Mouse (Mus musculus) hindbrain, embryonic 16.5 days (tissue): ENCODE measurements around the gene Vmn2r56. TPM values are rescaled to one million over a fixed set of nuclear protein-coding genes. Genes with fewer than 3 reads are reported as not detected.
A peak's percentile ranks its signal among the peaks of the same experiment; 100 is the strongest.
"Not testable (repeated sequence)": the region's sequence is repeated elsewhere in the genome, so short reads cannot be mapped to it uniquely, and the experiment has no call there.

Experiments
- ATAC-seq: fragments of 200-750 bp; cut with Nextera tagmentation; 2 replicates; pipeline ENCODE4 v1.8.0; 2017; ENCODE audit warnings: moderate TSS enrichment, moderate library complexity
- H3K27ac ChIP-seq: fragments of 300-500 bp; sonication (generic); 2 replicates; pipeline ENCODE4 v1.5.1; 2014; ENCODE audit warnings: low read depth, mild to moderate bottlenecking, control low read depth, low read length, moderate library complexity
- H3K27me3 ChIP-seq: fragments of 300-500 bp; sonication (generic); replicated peaks from 2 replicates; pipeline ENCODE4 v1.6.1; 2014; ENCODE audit warnings: low read length; ENCODE audit not compliant: control insufficient read depth, insufficient read depth
- H3K36me3 ChIP-seq: fragments of 300-500 bp; sonication (generic); 2 replicates; pipeline ENCODE4 v1.6.1; 2014; ENCODE audit warnings: mild to moderate bottlenecking, low read length, moderate library complexity, mixed read lengths; ENCODE audit not compliant: control insufficient read depth, insufficient read depth
- H3K4me1 ChIP-seq: fragments of 300-500 bp; sonication (generic); 2 replicates; pipeline ENCODE4 v1.6.1; 2014; ENCODE audit warnings: low read depth, low read length; ENCODE audit not compliant: control insufficient read depth, insufficient read depth
- H3K4me2 ChIP-seq: fragments of 300-500 bp; sonication (generic); 2 replicates; pipeline ENCODE4 v1.6.1; 2014; ENCODE audit warnings: mild to moderate bottlenecking, low read length, control low read depth, moderate library complexity
- H3K4me3 ChIP-seq: fragments of 300-500 bp; sonication (generic); 2 replicates; pipeline ENCODE4 v1.5.1; 2014; ENCODE audit warnings: mild to moderate bottlenecking, low read length, control low read depth, moderate library complexity
- H3K9ac ChIP-seq: fragments of 300-500 bp; sonication (generic); 2 replicates; pipeline ENCODE4 v1.6.1; 2014; ENCODE audit warnings: low read depth, mild to moderate bottlenecking, control low read depth, low read length, moderate library complexity
- H3K9me3 ChIP-seq: fragments of 300-500 bp; sonication (generic); 2 replicates; pipeline ENCODE4 v1.6.1; 2014; ENCODE audit warnings: mild to moderate bottlenecking, low read length, moderate library complexity; ENCODE audit not compliant: control insufficient read depth
- WGBS: fragments of 180-500 bp; shearing (Covaris S2); extraction: QIAGEN DNeasy Blood & Tissue Kit; methylation state at CpG from one replicate; pipeline ENCODE4 v1.1.7; 2014; 5-methylcytosine and 5-hydroxymethylcytosine counted together
- polyA plus RNA-seq: library from polyadenylated mRNA; unstranded; fragments of >200 nt; fragmentation: Nextera tagmentation; extraction: Ambion mirVana; gene quantifications from 2 replicates; pipeline ENCODE4 v1.2.1, GENCODE M21; 2015

Vmn2r56 gene
- 0.03 TPM in 1 of 2 replicates, not detected in the other for polyA plus RNA-seq

DNA sequence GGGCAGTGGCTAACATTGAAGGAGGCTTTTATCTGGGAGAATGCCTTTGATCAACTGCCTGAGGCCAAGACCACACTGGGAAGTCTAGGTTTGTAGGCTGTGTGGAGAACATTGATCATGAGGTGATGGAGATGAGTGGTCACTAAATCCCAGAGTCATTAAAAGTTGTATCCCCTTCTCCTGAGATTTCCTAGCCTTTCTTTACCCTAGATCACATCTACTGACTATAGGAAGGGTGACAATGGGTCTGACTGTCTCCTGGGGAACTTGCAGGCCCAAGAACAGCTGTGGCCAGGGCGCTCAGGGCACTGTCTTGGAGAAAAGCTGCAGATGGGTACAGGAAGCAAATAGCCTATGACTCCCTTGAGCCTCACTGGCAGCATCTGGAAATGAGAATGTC is at the start of gene Vmn2r56:
TSS of gene Vmn2r56 (minus strand) at position 101 of the 400 bp plus-strand sequence.
- H3K4me3 ChIP-seq: no peak within 1 kb of the TSS
- peaks cover 5% of the 10 kb centered on the region for H3K9me3 ChIP-seq
- H3K27ac ChIP-seq: no peak within 1 kb of the TSS
- no peak for ATAC-seq
- no peaks in the 10 kb centered on the region for H3K36me3 ChIP-seq
- no peaks in the 10 kb centered on the region for H3K4me1 ChIP-seq
- H3K4me2 ChIP-seq: no peak within 1 kb of the TSS
- H3K27me3 ChIP-seq: no peaks in the 10 kb centered on the region
- no peak within 1 kb of the TSS for H3K9ac ChIP-seq
- 33% methylated on average over 1 of the region's 1 CpGs for WGBS

DNA sequence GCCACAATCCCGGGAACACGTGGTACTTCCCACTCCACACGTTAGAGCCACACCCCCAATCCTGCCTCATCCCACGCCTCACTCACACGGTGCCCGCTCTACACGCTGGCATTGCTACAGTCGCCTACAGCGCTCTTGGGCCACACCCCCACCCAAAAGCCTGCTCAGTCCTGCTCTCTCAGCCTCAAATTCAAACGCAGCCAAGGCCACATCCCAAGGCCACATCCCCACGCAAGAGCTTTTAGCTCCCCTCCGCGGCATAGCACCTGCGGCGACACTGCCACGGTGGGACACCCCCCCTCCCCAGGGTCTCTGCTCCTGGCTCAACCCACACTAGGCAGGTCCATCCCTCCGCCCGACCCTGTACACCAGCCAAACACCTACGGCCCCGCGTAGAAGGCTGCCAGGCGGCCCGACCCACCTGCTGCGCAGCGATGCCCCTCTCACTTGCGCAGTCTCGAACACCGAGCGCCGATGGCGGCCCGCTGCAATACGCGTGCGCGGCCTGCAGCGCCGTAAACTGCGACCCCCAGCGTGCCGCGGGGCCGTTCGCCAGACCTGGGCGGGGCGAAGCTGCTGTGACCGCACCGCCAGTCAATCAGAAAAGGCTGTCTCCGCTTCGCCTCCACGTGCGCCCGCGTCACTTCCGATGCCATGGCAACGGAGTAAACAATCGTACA is 45.5 kb upstream of the Vmn2r56 start:
- peak overlapping the region; percentile 93 for H3K9ac ChIP-seq
- ATAC-seq: peak; percentile 97
- H3K4me2 ChIP-seq: peak overlapping the region; percentile 92
- peaks cover 9% of the 10 kb centered on the region for H3K4me1 ChIP-seq
- H3K4me3 ChIP-seq: peak overlapping the region; percentile 81
- WGBS: under 1% methylated on average over 57 of the region's 57 CpGs
- H3K27me3 ChIP-seq: no peaks in the 10 kb centered on the region
- peaks cover 3% of the 10 kb centered on the region for H3K36me3 ChIP-seq
- H3K9me3 ChIP-seq: peaks cover 2% of the 10 kb centered on the region
- peak overlapping the region; percentile 76 for H3K27ac ChIP-seq

DNA sequence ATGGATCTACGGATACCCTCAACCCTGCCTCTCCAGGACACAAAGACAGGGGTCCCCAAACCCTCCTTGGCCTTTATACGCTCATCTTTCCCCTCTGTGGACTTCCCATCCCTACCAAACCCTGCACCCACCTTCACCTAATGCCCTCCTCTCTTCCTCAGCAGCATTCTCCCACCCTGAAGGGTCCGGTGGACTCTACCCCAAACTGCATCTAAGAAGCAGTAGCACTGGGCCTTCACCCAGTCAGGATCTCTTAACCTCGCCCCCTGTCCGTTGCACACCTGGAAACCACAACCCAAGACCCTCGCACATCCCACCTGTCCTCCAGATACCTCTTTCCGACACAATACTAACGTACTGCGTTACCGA is 45.0 kb upstream of the Vmn2r56 start:
- ATAC-seq: no peak; the same call in 1 of the 2 replicates
- H3K27me3 ChIP-seq: no peaks in the 10 kb centered on the region
- H3K4me1 ChIP-seq: peaks cover 9% of the 10 kb centered on the region
- H3K9ac ChIP-seq: peak overlapping the region; percentile 93
- H3K27ac ChIP-seq: no peak overlapping the region
- peaks cover 8% of the 10 kb centered on the region for H3K36me3 ChIP-seq
- H3K9me3 ChIP-seq: peaks cover 7% of the 10 kb centered on the region
- 19% methylated on average over 10 of the region's 10 CpGs for WGBS
- peak overlapping the region; percentile 92 for H3K4me2 ChIP-seq
- H3K4me3 ChIP-seq: peak overlapping the region; percentile 81

DNA sequence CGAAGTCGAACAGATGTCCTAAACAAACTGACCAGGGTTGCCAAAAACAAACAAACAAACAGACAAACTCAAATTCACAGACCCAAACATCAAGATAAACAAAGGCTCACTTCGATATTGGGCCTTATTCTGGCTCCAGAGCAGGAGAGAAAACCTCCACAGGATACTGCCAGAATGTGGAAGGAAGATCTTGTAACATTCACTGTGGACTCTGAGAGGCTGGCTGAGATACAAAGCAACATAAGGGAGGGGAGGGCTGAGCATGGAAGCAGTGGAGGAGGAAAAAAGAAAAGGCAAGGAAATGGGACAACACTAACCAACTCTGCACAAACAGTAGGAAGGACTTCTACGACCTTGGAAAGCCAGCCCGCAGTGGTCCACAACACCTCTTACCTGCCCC is 44.3 kb upstream of the Vmn2r56 start:
- no peak overlapping the region for H3K9ac ChIP-seq
- H3K27me3 ChIP-seq: no peaks in the 10 kb centered on the region
- WGBS: 82% methylated on average over 5 of the region's 5 CpGs
- H3K4me1 ChIP-seq: peaks cover 9% of the 10 kb centered on the region
- peaks cover 14% of the 10 kb centered on the region for H3K36me3 ChIP-seq
- H3K9me3 ChIP-seq: peaks cover 14% of the 10 kb centered on the region
- H3K4me3 ChIP-seq: peak overlapping the region; percentile 81
- no peak for ATAC-seq
- no peak overlapping the region for H3K27ac ChIP-seq
- peak overlapping the region; percentile 92 for H3K4me2 ChIP-seq

DNA sequence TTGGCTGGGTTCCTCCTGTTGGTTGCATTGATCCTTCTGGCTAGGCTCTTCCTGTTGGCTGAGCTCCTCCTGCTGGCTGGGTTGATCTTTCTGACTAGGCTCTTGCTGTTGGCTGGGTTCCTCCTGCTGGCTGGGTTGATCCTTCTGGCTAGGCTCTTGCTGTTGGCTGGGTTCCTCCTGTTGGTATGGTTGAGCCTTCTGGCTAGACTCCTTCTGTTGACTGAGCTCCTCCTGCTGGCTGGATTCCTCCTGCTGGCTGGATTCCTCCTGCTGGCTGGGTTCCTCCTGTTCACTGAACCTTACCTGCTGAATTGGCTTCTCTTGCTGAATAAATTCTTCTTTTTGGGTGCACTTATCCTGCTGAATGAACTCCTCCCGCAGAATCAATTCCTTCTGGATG is 39.8 kb upstream of the Vmn2r56 start:
- H3K36me3 ChIP-seq: peaks cover 51% of the 10 kb centered on the region
- WGBS: 96% methylated on average over 1 of the region's 1 CpGs

DNA sequence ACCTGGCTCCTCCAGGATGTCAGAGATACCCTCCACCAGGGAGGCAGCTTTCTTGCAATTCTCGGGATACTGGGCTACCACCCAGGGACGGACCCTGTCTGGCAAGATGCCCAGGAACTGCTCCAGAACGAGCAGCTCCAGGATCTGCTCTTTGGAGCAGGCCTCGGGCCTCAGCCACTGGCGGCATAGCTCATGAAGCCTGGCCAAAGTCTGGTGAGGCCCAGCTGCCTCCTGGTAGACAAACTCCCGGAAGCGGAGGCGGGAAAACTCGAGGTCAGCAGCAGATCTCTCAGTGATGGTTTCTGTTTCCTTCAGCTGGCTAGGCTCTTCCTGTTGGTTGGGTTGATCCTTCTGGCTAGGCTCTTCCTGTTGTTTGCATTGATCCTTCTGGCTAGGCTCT is 39.3 kb upstream of the Vmn2r56 start:
- Histone ChIP-seq H3K4me3 (no peak overlapping the region), H3K9ac (no peak overlapping the region), H3K9me3 (peaks cover 19% of the 10 kb centered on the region), H3K27me3 (no peaks in the 10 kb centered on the region), H3K27ac (no peak overlapping the region), H3K4me2 (no peak overlapping the region), H3K4me1 (peaks cover 1% of the 10 kb centered on the region; the same call in 1 of the 2 replicates), H3K36me3 (peaks cover 56% of the 10 kb centered on the region)
- 90% methylated on average over 9 of the region's 9 CpGs for WGBS
- no peak for ATAC-seq

More for the DNA sequence above, 39.8 kb upstream of the Vmn2r56 start:
- no peak overlapping the region for H3K27ac ChIP-seq
- no peak for ATAC-seq
- no peak overlapping the region for H3K4me2 ChIP-seq
- peaks cover 6% of the 10 kb centered on the region for H3K4me1 ChIP-seq
- H3K27me3 ChIP-seq: no peaks in the 10 kb centered on the region
- no peak overlapping the region for H3K4me3 ChIP-seq
- peaks cover 19% of the 10 kb centered on the region for H3K9me3 ChIP-seq
- no peak overlapping the region for H3K9ac ChIP-seq

DNA sequence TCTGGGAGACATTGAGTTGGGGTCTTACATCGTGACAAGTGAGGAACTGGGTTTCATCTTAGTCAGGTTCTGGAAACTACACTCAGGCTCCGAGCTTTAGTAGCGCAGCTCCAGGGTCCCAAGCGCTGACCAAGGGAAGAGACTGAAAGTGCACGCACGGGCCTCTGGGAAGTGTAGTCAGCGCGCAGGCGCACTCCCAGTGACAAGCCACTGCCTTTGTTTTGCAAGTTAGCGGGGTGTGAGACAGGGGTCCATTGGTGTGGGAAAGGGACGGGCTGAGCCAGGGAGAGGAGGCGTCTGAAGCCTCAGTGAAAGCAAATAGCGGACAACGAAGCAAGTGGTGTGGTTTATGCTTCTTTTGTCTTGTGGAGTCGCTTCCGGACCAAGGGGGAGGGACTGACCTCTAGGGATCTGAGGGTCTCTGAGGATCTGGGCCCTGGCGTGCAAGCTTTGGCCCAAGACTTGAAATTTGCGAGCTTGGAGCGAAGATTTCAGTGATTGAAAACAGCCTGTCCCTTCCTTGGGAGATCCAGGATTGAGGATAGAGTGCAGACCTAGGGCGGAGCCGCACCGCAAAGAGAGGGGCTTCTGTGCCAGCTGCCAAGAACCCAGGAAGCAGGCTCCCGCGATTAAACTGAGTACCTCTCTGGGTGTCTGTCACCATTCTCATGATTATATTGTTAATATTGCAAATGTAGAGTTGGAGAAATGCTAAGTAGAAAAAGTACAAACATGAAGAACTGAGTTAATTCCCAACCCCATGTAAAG is 14.8 kb upstream of the Vmn2r56 start:
- Histone ChIP-seq H3K36me3 (peaks cover 5% of the 10 kb centered on the region; the same call in 1 of the 2 replicates), H3K9ac (peak overlapping the region; percentile 17; the same call in 1 of the 2 replicates), H3K27ac (no peak overlapping the region), H3K27me3 (no peaks in the 10 kb centered on the region), H3K9me3 (peaks cover 10% of the 10 kb centered on the region; the same call in 1 of the 2 replicates), H3K4me1 (no peaks in the 10 kb centered on the region), H3K4me2 (peak overlapping the region; percentile 38), H3K4me3 (peak overlapping the region; percentile 11)
- peak; percentile 91 for ATAC-seq
- 67% methylated on average over 24 of the region's 24 CpGs for WGBS

DNA sequence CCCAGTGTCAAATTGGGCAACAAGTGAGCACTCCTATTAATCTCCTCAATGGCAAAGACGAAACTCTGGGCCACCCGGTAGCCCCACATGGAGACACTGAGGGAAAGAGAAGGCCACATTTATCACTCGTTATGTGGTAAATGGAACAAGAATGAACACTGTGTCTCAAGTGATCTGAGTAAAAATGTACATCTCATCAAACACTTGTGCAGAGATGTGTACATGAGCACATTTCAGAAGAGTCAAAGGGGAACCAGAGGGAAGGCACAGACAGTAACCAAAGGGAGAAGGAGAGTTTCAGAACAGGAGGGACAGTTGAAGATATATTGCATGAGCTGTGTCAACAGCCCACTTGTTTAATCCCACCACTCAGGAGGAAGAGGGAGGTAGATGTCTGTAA is 49.9 kb downstream of the Vmn2r56 start, which contains the start of gene Vmn2r55:
TSS of gene Vmn2r55 (minus strand) at position 101 of the 400 bp plus-strand sequence.
- H3K36me3 ChIP-seq, H3K9me3 ChIP-seq, H3K4me3 ChIP-seq, H3K4me1 ChIP-seq, H3K27ac ChIP-seq, H3K4me2 ChIP-seq, H3K27me3 ChIP-seq, ATAC-seq, H3K9ac ChIP-seq: not testable (repeated sequence)
- WGBS: 83% methylated on average over 3 of the region's 3 CpGs

DNA sequence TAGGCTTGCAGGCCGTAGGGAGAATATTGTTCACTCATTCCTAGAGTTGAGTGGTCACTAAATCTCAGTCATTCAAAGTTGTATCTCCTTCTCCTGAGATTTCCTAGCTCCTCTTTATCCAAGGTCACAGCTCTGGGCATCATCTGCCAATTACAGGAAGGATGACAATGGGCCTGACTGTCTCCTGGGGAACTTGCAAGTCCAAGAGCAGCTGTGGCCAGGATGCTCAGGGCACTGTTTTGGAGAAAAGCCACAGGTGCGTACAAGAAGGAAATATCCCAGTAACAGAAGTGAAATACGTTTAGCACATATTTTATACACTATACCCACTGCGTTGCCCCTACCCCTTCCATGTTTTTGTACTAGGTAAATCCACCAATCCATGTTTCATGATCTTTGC is 94.6 kb downstream of the Vmn2r56 start, which contains the start of gene Vmn2r54:
TSS of gene Vmn2r54 (minus strand) at position 101 of the 400 bp plus-strand sequence.
- not testable (repeated sequence) for ATAC-seq, H3K27me3 ChIP-seq, H3K27ac ChIP-seq, H3K4me1 ChIP-seq, H3K4me3 ChIP-seq, H3K9me3 ChIP-seq, H3K36me3 ChIP-seq, H3K4me2 ChIP-seq, H3K9ac ChIP-seq
- WGBS: 85% methylated on average over 3 of the region's 4 CpGs
